Mouse (Mus musculus) cortical plate, adult 2 months (tissue): ENCODE data around the gene Ddx52.

Experiments
- CTCF ChIP-seq: fragments of 200-500 bp; IDR thresholded peaks from 2 replicates; pipeline ENCODE4 v1.5.1; 2011; ENCODE audit warnings: mild to moderate bottlenecking, control low read depth, low read length; ENCODE audit not compliant: insufficient read depth; ENCODE audit errors: extremely low read depth
- POLR2A ChIP-seq: fragments of 200-500 bp; IDR thresholded peaks from 2 replicates; pipeline ENCODE4 v1.6.1; 2011; ENCODE audit warnings: mild to moderate bottlenecking, low read length, control low read depth; ENCODE audit not compliant: insufficient read depth; ENCODE audit errors: extremely low read depth

DNA sequence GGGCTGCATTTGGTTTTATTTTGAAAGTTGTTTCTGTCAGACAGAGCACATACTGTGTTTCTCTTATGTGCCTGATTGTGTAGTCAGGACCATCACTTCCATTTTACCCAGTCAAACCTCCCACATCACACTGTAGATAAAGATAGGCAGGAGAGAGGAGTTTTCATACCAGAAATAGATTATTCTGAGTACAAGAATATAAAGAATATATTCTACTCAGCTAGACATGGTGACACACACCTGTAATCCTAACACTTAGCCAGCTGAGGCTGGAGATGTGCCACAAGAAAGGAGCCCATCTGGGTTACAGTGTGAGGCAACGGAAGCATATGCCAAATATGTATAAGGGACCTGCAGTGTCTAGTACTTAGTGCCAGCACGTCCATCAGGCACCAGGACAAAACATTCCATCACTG is 53.7 kb downstream of the Ddx52 start:
- TF ChIP-seq CTCF (no peak), POLR2A (no peak)
